Mouse (Mus musculus) left cerebral cortex, postnatal 36 days (tissue): ENCODE results near the gene Ttc21a. TPM values are rescaled to one million over a fixed set of nuclear protein-coding genes. Genes with fewer than 3 reads are reported as not detected.
"Not testable (repeated sequence)": the region's sequence is repeated elsewhere in the genome, so short reads cannot be mapped to it uniquely, and the experiment has no call there.

Experiments
- DNase-seq, 2 experiments: peaks; one replicate each; pipeline ENCODE4 v3.0.0; 2021 to 2022; ENCODE audit warnings: low spot score in 2 of 2, mixed read lengths in 1 of 2
- intact Hi-C: fragments of 180-260 bp; cut with DNase I; formaldehyde crosslinking; loops from one replicate; pipeline ENCODE4 v1.15.1; 2025
- total RNA-seq, 2 experiments: library from RNA; stranded (reverse); gene quantifications; 2 replicates each; pipeline ENCODE4 v1.2.3; 2021

Gene Ttc21a
- total RNA-seq, 2 experiments from 2014 or later: 0.50 to 0.67 TPM

- intact Hi-C loops: no loop called here
These were observed 48.6 kb downstream of the Ttc21a start for GRCm38 (mm10) chr9:119985881-119986574.

GRCm38 (mm10) chr9:119988304-119988703 lies 50.9 kb downstream of the Ttc21a start:
- DNase-seq: no peak
- intact Hi-C loops: no loop called here

More at GRCm38 (mm10) chr9:119985881-119986574, 48.6 kb downstream of the Ttc21a start:
- DNase-seq: no peak

GRCm38 (mm10) chr9:119991310-119991709 lies 53.9 kb downstream of the Ttc21a start:
- DNase-seq: no peak
- intact Hi-C loops: no loop called here

- DNase-seq: no peak
- intact Hi-C loops: no loop called here
These were observed 55.9 kb downstream of the Ttc21a start for GRCm38 (mm10) chr9:119993092-119993844.

- DNase-seq: no peak
- intact Hi-C loops: no loop called here
These were observed 56.8 kb downstream of the Ttc21a start for GRCm38 (mm10) chr9:119994207-119994606.

- DNase-seq: no peak
- intact Hi-C loops: no loop called here
These were observed 58.7 kb downstream of the Ttc21a start for GRCm38 (mm10) chr9:119996080-119996479.

- intact Hi-C loops: no loop called here
- no peak for DNase-seq
These were observed 61.4 kb downstream of the Ttc21a start for GRCm38 (mm10) chr9:119998776-119999175.

- DNase-seq: peak in 1 of 2 experiments; percentile 3
These were observed 62.2 kb downstream of the Ttc21a start for GRCm38 (mm10) chr9:119999636-120000035.

GRCm38 (mm10) chr9:120000761-120001160 lies 63.4 kb downstream of the Ttc21a start:
- no peak for DNase-seq
- intact Hi-C loops: no loop called here

More at GRCm38 (mm10) chr9:119999636-120000035, 62.2 kb downstream of the Ttc21a start:
- intact Hi-C loops: no loop called here

- intact Hi-C loops: no loop called here
These were observed 64.7 kb downstream of the Ttc21a start for GRCm38 (mm10) chr9:120001945-120002725.

GRCm38 (mm10) chr9:120002893-120003292 lies 65.5 kb downstream of the Ttc21a start:
- no peak for DNase-seq
- intact Hi-C loops: no loop called here

More at GRCm38 (mm10) chr9:120001945-120002725, 64.7 kb downstream of the Ttc21a start:
- DNase-seq: peak; percentile 69 to 79

GRCm38 (mm10) chr9:120005936-120006335 lies 68.5 kb downstream of the Ttc21a start:
- no peak for DNase-seq
- intact Hi-C loops: no loop called here

GRCm38 (mm10) chr9:120007833-120008232 lies 70.4 kb downstream of the Ttc21a start:
- intact Hi-C loops: no loop called here
- DNase-seq: no peak

- intact Hi-C loops: no loop called here
- no peak for DNase-seq
These were observed 71.9 kb downstream of the Ttc21a start for GRCm38 (mm10) chr9:120009226-120009841.

- DNase-seq: no peak
- intact Hi-C loops: loop anchor here (2.0 to 10.0 kb wide), 2 partner anchors 27 to 45 kb away; no protein-coding TSS in a partner anchor
These were observed 72.5 kb downstream of the Ttc21a start for GRCm38 (mm10) chr9:120009871-120010270.

GRCm38 (mm10) chr9:120010781-120011511 lies 73.5 kb downstream of the Ttc21a start:
- intact Hi-C loops: loop anchor here (2.0 to 10.0 kb wide), 2 partner anchors 28 to 46 kb away; no protein-coding TSS in a partner anchor

GRCm38 (mm10) chr9:120011533-120011932 lies 74.1 kb downstream of the Ttc21a start:
- intact Hi-C loops: loop anchor here (2.0 to 10.0 kb wide), 2 partner anchors 29 to 47 kb away; no protein-coding TSS in a partner anchor
- peak; percentile 41 to 64 for DNase-seq

More at GRCm38 (mm10) chr9:120010781-120011511, 73.5 kb downstream of the Ttc21a start:
- peak; percentile 98 to 99 for DNase-seq

GRCm38 (mm10) chr9:120012161-120012560 lies 74.8 kb downstream of the Ttc21a start:
- intact Hi-C loops: loop anchor here (10.0 kb wide), 1 partner anchor 47 kb away; no protein-coding TSS in a partner anchor
- DNase-seq: not testable (repeated sequence)
